Mouse (Mus musculus): ENCODE data around the gene Prkce. TPM values are rescaled to one million over a fixed set of nuclear protein-coding genes. Genes with fewer than 3 reads are reported as not detected.

Gene Prkce
- polyA plus RNA-seq, 1 experiment from 2014 or later = 7.4 TPM

DNA sequence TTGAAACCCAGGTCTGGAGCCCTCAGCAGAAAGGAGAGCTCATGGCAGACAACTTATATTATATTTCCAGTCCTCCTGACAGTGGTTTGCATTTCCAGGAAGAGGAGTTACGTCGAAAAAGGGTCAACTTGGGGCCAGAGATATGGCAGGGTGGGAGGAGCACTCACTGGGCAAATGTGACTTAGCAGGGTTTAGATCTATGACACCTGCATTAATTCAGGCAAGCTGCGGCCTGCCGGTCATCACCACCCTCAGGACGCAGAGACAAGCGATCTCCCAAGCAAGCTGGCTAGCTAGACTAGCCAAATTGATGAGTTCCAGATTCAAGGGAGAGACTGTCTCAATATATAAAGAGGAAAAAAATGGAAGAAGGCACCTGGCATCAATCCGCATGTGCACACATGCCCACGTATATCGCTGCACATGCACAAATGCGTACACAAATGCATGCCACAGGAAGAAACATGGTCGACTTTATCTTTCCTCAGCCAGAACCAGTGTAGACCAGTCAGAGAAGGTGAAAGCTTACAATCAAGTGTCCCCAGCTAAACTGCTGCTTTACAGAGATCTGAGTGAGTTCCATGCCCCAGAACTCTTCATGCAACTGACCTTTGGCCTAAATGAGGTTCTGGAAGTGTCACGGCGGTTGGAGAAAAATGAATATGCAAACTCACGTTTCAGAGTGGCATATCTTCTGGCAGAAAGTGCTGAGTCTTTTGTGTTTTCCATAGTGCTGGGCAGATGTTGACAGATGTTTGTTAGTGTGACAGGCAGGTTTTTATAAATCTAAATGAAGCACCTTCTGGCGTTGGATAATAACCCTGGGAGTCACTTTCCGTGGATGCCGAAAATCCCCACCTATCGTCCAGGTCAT lies 216.4 kb downstream of the Prkce start:
- Histone ChIP-seq H3K36me3 (ENCODE audit: control insufficient read depth, insufficient read depth, low read length) (no peaks in the 10 kb centered on the region), H3K27me3 (ENCODE audit: control insufficient read depth, insufficient read depth, low read length) (no peaks in the 10 kb centered on the region), H3K4me3 (ENCODE audit: low read depth, low read length) (no peak overlapping the region), H3K9ac (ENCODE audit: low read depth, low read length) (no peak overlapping the region), H3K4me1 (replicated peaks; ENCODE audit: control insufficient read depth, insufficient read depth, low read length) (no peaks in the 10 kb centered on the region; the same call in 1 of the 2 replicates), H3K4me2 (replicated peaks; ENCODE audit: low read depth, low read length) (no peak overlapping the region), H3K9me3 (ENCODE audit: control insufficient read depth, low read length) (no peaks in the 10 kb centered on the region), H3K27ac (ENCODE audit: low read depth, low read length) (no peak overlapping the region)
- DNase-seq (ENCODE audit: low spot score) (no peak), ATAC-seq (ENCODE audit: low FRiP score) (no peak)
- WGBS = 83% methylated on average over 18 of the region's 18 CpGs

GRCm38 (mm10) chr17:86392475-86392874 lies 224.9 kb downstream of the Prkce start:
- H3K4me2 ChIP-seq (replicated peaks; ENCODE audit: low read depth, low read length) = no peak overlapping the region
- ATAC-seq (ENCODE audit: low FRiP score) (no peak), DNase-seq (ENCODE audit: low spot score) (no peak)
- WGBS = 91% methylated on average over 5 of the region's 5 CpGs
- no peaks in the 10 kb centered on the region for H3K9me3 ChIP-seq (ENCODE audit: control insufficient read depth, low read length)
- no peaks in the 10 kb centered on the region for H3K36me3 ChIP-seq (ENCODE audit: control insufficient read depth, insufficient read depth, low read length)
- no peaks in the 10 kb centered on the region for H3K4me1 ChIP-seq (replicated peaks; ENCODE audit: control insufficient read depth, insufficient read depth, low read length)
- H3K9ac ChIP-seq (ENCODE audit: low read depth, low read length) = no peak overlapping the region
- H3K27ac ChIP-seq (ENCODE audit: low read depth, low read length) = no peak overlapping the region
- H3K27me3 ChIP-seq (ENCODE audit: control insufficient read depth, insufficient read depth, low read length) = no peaks in the 10 kb centered on the region
- no peak overlapping the region for H3K4me3 ChIP-seq (ENCODE audit: low read depth, low read length)

DNA sequence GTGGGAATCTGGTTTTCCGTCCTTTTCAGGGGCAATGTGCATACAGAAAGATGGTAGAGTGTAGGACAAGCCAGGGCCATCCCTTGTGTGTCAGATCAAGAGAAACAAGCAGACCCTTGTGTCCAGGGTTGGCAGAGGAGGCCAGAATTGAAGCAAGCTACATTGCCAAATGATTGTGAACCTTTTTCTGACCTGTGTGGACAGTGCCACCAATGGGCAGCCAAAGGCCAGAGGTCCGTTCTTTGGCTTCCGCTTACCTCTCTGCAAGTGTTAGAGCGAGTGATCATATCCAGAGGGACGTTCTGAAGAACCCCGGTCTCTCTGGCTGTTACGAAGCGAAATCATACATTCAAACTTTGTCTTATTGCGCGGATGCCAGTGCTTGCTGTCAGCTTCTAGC lies 225.6 kb downstream of the Prkce start:
- WGBS = 96% methylated on average over 10 of the region's 10 CpGs
- no peak for ATAC-seq (ENCODE audit: low FRiP score)

GRCm38 (mm10) chr17:86397097-86397496 lies 229.5 kb downstream of the Prkce start:
- H3K9me3 ChIP-seq (ENCODE audit: control insufficient read depth, low read length) = no peaks in the 10 kb centered on the region
- no peaks in the 10 kb centered on the region for H3K4me1 ChIP-seq (replicated peaks; ENCODE audit: control insufficient read depth, insufficient read depth, low read length)
- H3K36me3 ChIP-seq (ENCODE audit: control insufficient read depth, insufficient read depth, low read length) = no peaks in the 10 kb centered on the region
- ATAC-seq (ENCODE audit: low FRiP score) (no peak), DNase-seq (ENCODE audit: low spot score) (no peak)
- no peaks in the 10 kb centered on the region for H3K27me3 ChIP-seq (ENCODE audit: control insufficient read depth, insufficient read depth, low read length)
- H3K4me3 ChIP-seq (ENCODE audit: low read depth, low read length) = no peak overlapping the region
- H3K27ac ChIP-seq (ENCODE audit: low read depth, low read length) = no peak overlapping the region
- no peak overlapping the region for H3K9ac ChIP-seq (ENCODE audit: low read depth, low read length)
- no peak overlapping the region for H3K4me2 ChIP-seq (replicated peaks; ENCODE audit: low read depth, low read length)

More for the DNA sequence above, 225.6 kb downstream of the Prkce start:
- DNase-seq (ENCODE audit: low spot score) = no peak
- Histone ChIP-seq H3K4me1 (replicated peaks; ENCODE audit: control insufficient read depth, insufficient read depth, low read length) (no peaks in the 10 kb centered on the region), H3K9ac (ENCODE audit: low read depth, low read length) (no peak overlapping the region), H3K27ac (ENCODE audit: low read depth, low read length) (no peak overlapping the region), H3K4me3 (ENCODE audit: low read depth, low read length) (no peak overlapping the region), H3K9me3 (ENCODE audit: control insufficient read depth, low read length) (no peaks in the 10 kb centered on the region), H3K36me3 (ENCODE audit: control insufficient read depth, insufficient read depth, low read length) (no peaks in the 10 kb centered on the region), H3K27me3 (ENCODE audit: control insufficient read depth, insufficient read depth, low read length) (no peaks in the 10 kb centered on the region), H3K4me2 (replicated peaks; ENCODE audit: low read depth, low read length) (no peak overlapping the region)

DNA sequence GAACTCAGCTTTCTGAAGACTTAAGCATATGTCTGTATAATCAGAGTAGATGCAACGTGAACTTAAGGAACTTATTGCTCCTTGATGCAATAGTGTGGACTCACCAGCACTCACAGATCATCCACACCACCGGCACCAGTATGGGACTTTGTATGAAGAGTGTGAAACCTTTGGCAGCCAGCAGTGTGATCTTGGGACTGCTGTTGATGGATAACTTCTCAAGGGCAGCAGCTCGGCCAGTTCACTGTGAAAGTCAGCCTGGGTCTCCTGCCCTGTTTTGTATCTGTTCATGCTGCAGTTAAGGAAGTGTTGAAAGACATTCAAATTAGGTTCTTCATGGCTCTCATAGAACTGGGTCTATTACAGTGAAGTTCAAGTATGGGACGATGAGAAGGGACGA lies 230.1 kb downstream of the Prkce start:
- no peaks in the 10 kb centered on the region for H3K4me1 ChIP-seq (replicated peaks; ENCODE audit: control insufficient read depth, insufficient read depth, low read length)
- H3K9ac ChIP-seq (ENCODE audit: low read depth, low read length) = no peak overlapping the region
- H3K4me3 ChIP-seq (ENCODE audit: low read depth, low read length) = no peak overlapping the region
- no peaks in the 10 kb centered on the region for H3K27me3 ChIP-seq (ENCODE audit: control insufficient read depth, insufficient read depth, low read length)
- H3K9me3 ChIP-seq (ENCODE audit: control insufficient read depth, low read length) = no peaks in the 10 kb centered on the region
- H3K27ac ChIP-seq (ENCODE audit: low read depth, low read length) = no peak overlapping the region
- no peaks in the 10 kb centered on the region for H3K36me3 ChIP-seq (ENCODE audit: control insufficient read depth, insufficient read depth, low read length)
- WGBS = 82% methylated on average over 5 of the region's 5 CpGs
- ATAC-seq (ENCODE audit: low FRiP score) (no peak), DNase-seq (ENCODE audit: low spot score) (no peak)
- no peak overlapping the region for H3K4me2 ChIP-seq (replicated peaks; ENCODE audit: low read depth, low read length)

DNA sequence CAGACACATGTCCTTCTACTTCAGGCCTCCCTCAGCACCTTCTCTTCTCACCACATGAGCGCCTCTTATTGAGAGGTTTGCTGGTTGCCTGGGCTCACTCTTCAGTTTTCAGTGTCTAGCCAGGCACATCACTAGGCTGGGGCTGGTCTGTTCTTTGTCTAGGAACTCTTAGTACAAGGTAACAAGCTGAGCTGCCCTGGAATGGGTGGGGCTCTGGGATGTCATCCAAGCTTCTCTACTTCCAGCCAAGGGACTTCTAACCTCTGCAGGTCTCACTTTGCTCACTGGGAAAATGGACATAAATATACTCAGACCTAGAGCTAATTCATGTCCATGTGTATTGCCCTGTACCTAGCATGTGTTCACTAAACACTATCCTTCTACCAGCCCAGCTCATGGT lies 230.6 kb downstream of the Prkce start:
- no peak for DNase-seq (ENCODE audit: low spot score)
- Histone ChIP-seq H3K9ac (ENCODE audit: low read depth, low read length) (no peak overlapping the region), H3K4me2 (replicated peaks; ENCODE audit: low read depth, low read length) (no peak overlapping the region), H3K4me1 (replicated peaks; ENCODE audit: control insufficient read depth, insufficient read depth, low read length) (no peaks in the 10 kb centered on the region), H3K27ac (ENCODE audit: low read depth, low read length) (no peak overlapping the region), H3K36me3 (ENCODE audit: control insufficient read depth, insufficient read depth, low read length) (no peaks in the 10 kb centered on the region), H3K9me3 (ENCODE audit: control insufficient read depth, low read length) (no peaks in the 10 kb centered on the region), H3K4me3 (ENCODE audit: low read depth, low read length) (no peak overlapping the region), H3K27me3 (ENCODE audit: control insufficient read depth, insufficient read depth, low read length) (no peaks in the 10 kb centered on the region)
- 94% methylated on average over 1 of the region's 1 CpGs for WGBS
- ATAC-seq (ENCODE audit: low FRiP score) = no peak

GRCm38 (mm10) chr17:86400032-86400431 lies 232.4 kb downstream of the Prkce start:
- no peak overlapping the region for H3K27ac ChIP-seq (ENCODE audit: low read depth, low read length)
- 69% methylated on average over 4 of the region's 4 CpGs for WGBS
- no peaks in the 10 kb centered on the region for H3K9me3 ChIP-seq (ENCODE audit: control insufficient read depth, low read length)

GRCm38 (mm10) chr17:86404795-86405501 lies 237.4 kb downstream of the Prkce start:
- H3K9ac ChIP-seq (ENCODE audit: low read depth, low read length) = no peak overlapping the region
- H3K27me3 ChIP-seq (ENCODE audit: control insufficient read depth, insufficient read depth, low read length) = no peaks in the 10 kb centered on the region
- no peak overlapping the region for H3K27ac ChIP-seq (ENCODE audit: low read depth, low read length)
- no peak overlapping the region for H3K4me3 ChIP-seq (ENCODE audit: low read depth, low read length)
- no peaks in the 10 kb centered on the region for H3K36me3 ChIP-seq (ENCODE audit: control insufficient read depth, insufficient read depth, low read length)
- no peaks in the 10 kb centered on the region for H3K4me1 ChIP-seq (replicated peaks; ENCODE audit: control insufficient read depth, insufficient read depth, low read length)
- 66% methylated on average over 11 of the region's 11 CpGs for WGBS
- no peaks in the 10 kb centered on the region for H3K9me3 ChIP-seq (ENCODE audit: control insufficient read depth, low read length)
- DNase-seq (ENCODE audit: low spot score) (no peak), ATAC-seq (ENCODE audit: low FRiP score) (no peak)
- H3K4me2 ChIP-seq (replicated peaks; ENCODE audit: low read depth, low read length) = no peak overlapping the region

More at GRCm38 (mm10) chr17:86400032-86400431, 232.4 kb downstream of the Prkce start:
- Histone ChIP-seq H3K36me3 (ENCODE audit: control insufficient read depth, insufficient read depth, low read length) (no peaks in the 10 kb centered on the region), H3K4me1 (replicated peaks; ENCODE audit: control insufficient read depth, insufficient read depth, low read length) (no peaks in the 10 kb centered on the region), H3K4me2 (replicated peaks; ENCODE audit: low read depth, low read length) (no peak overlapping the region), H3K4me3 (ENCODE audit: low read depth, low read length) (no peak overlapping the region), H3K27me3 (ENCODE audit: control insufficient read depth, insufficient read depth, low read length) (no peaks in the 10 kb centered on the region), H3K9ac (ENCODE audit: low read depth, low read length) (no peak overlapping the region)
- no peak for DNase-seq (ENCODE audit: low spot score)
- ATAC-seq (ENCODE audit: low FRiP score) = no peak

DNA sequence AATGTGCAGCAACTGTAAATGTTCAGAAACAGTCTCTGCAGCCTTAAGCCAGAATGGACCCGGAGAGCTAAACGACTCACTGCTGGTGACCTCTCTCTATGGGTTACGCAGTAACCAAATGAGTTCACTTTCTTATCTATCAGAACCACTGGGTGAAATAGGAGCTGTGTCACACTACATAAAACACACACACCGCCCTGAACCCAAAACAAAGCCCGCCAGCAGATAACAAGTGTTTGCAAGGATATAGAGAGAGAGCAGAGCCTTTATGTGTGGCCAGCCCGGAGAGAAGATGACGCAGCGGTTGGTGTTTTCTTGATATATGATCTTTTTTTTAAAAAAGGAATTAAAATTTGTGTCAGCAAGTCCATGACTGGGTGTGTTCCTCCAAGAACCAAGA lies 238.1 kb downstream of the Prkce start:
- DNase-seq (ENCODE audit: low spot score) (no peak), ATAC-seq (ENCODE audit: low FRiP score) (no peak)
- no peak overlapping the region for H3K9ac ChIP-seq (ENCODE audit: low read depth, low read length)
- 78% methylated on average over 8 of the region's 8 CpGs for WGBS
- no peaks in the 10 kb centered on the region for H3K9me3 ChIP-seq (ENCODE audit: control insufficient read depth, low read length)
- no peaks in the 10 kb centered on the region for H3K4me1 ChIP-seq (replicated peaks; ENCODE audit: control insufficient read depth, insufficient read depth, low read length)
- H3K4me3 ChIP-seq (ENCODE audit: low read depth, low read length) = no peak overlapping the region
- no peaks in the 10 kb centered on the region for H3K36me3 ChIP-seq (ENCODE audit: control insufficient read depth, insufficient read depth, low read length)
- no peak overlapping the region for H3K27ac ChIP-seq (ENCODE audit: low read depth, low read length)
- no peak overlapping the region for H3K4me2 ChIP-seq (replicated peaks; ENCODE audit: low read depth, low read length)
- no peaks in the 10 kb centered on the region for H3K27me3 ChIP-seq (ENCODE audit: control insufficient read depth, insufficient read depth, low read length)

Measured in hindbrain, embryonic 11.5 days (tissue).